ENCODE assay signal across 15 mouse cellular contexts in genomic region chr6:8740092-8740491, GRCm38 (mm10).
"Had no signal": no experiment of that assay in that cellular context is flagged by ENCODE, and none has a peak within 500 bp of the region (broad histone marks: within the 10 kb centered on the region; RNA-seq: fewer than 3 reads in every experiment).

No protein-coding gene starts in this region.

- H3K36me3 ChIP-seq: intestine, embryonic 15.5 days; liver, embryonic 15.5 days had no signal

- ATAC-seq: intestine, embryonic 15.5 days; midbrain, embryonic 16.5 days had no signal

- H3K9me3 ChIP-seq: intestine, embryonic 15.5 days; liver, embryonic 15.5 days; megakaryocyte, embryonic 14.5 days had no signal

- H3K9ac ChIP-seq: intestine, embryonic 15.5 days; liver, embryonic 15.5 days; lung, embryonic 14.5 days had no signal

- H3K4me2 ChIP-seq: intestine, embryonic 15.5 days; liver, embryonic 11.5 days; liver, embryonic 15.5 days; lung, embryonic 14.5 days; midbrain, embryonic 11.5 days had no signal

- H3K27ac ChIP-seq: intestine, embryonic 15.5 days; layer of hippocampus, adult 2 months; liver, embryonic 15.5 days; macrophage had no signal

- H3K4me3 ChIP-seq: intestine, embryonic 15.5 days; layer of hippocampus, adult 2 months; liver, embryonic 15.5 days; megakaryocyte, embryonic 14.5 days had no signal

- DNase-seq: kidney, adult 9 months; left cerebral cortex, postnatal 4 days; lung, embryonic 14.5 days; lung, postnatal 14 days; right cerebral cortex, adult 18-20 months; right cerebral cortex, postnatal 25 days; thymus, postnatal 36 days had no signal

- H3K27me3 ChIP-seq: intestine, embryonic 15.5 days; liver, embryonic 15.5 days; megakaryocyte, embryonic 14.5 days had no signal

- H3K4me1 ChIP-seq: intestine, embryonic 15.5 days; liver, embryonic 15.5 days; megakaryocyte, embryonic 14.5 days had no signal
